Mouse (Mus musculus): ENCODE measurements around the gene Tmem204. TPM values are rescaled to one million over a fixed set of nuclear protein-coding genes. Genes with fewer than 3 reads are reported as not detected.
A peak's percentile ranks its signal among the peaks of the same experiment; 100 is the strongest.

Tmem204 gene
- total and polyA plus RNA-seq, 2 experiments from 2014 or later: 10.3 to 11.9 TPM

- H3K4me2 ChIP-seq (ENCODE audit: low read depth): no peak overlapping the region
- 28% methylated on average over 4 of the region's 4 CpGs for WGBS
- H3K36me3 ChIP-seq (ENCODE audit: insufficient read depth): no peaks in the 10 kb centered on the region
- H3K9me3 ChIP-seq (ENCODE audit: low read length): no peaks in the 10 kb centered on the region
- TF ChIP-seq CTCF (IDR thresholded peaks at IDR 0.05; ENCODE audit: low read depth): peak; percentile 50
- DNase-seq (no peak), ATAC-seq (no peak)
- H3K9ac ChIP-seq: no peak overlapping the region
- no peak overlapping the region for H3K4me3 ChIP-seq (ENCODE audit: low read depth, low read length)
- H3K27ac ChIP-seq (ENCODE audit: low read depth, low read length): no peak overlapping the region
- H3K4me1 ChIP-seq (ENCODE audit: insufficient read depth): peaks cover 10% of the 10 kb centered on the region; the same call in 1 of the 2 replicates
- H3K27me3 ChIP-seq (ENCODE audit: insufficient read depth, low read length): no peaks in the 10 kb centered on the region
These were observed 33.9 kb upstream of the Tmem204 start for GRCm38 (mm10) chr17:25117263-25117662.

- 4% methylated on average over 40 of the region's 40 CpGs for WGBS
- Histone ChIP-seq H3K4me1 (ENCODE audit: insufficient read depth) (peaks cover 10% of the 10 kb centered on the region; the same call in 1 of the 2 replicates), H3K9ac (peak within 1 kb of the TSS; percentile 62), H3K4me3 (ENCODE audit: low read depth, low read length) (peak within 1 kb of the TSS; percentile 71), H3K36me3 (ENCODE audit: insufficient read depth) (peaks cover 3% of the 10 kb centered on the region), H3K27me3 (ENCODE audit: insufficient read depth, low read length) (no peaks in the 10 kb centered on the region), H3K4me2 (ENCODE audit: low read depth) (peak within 1 kb of the TSS; percentile 96), H3K9me3 (ENCODE audit: low read length) (no peaks in the 10 kb centered on the region), H3K27ac (ENCODE audit: low read depth, low read length) (peak within 1 kb of the TSS; percentile 84)
- peak; percentile 96 for DNase-seq
- TF ChIP-seq CTCF (IDR thresholded peaks at IDR 0.05; ENCODE audit: low read depth): 0 out of 2 replicates have a peak, but pooled peaks have one; percentile 3
- peak; percentile 87 for ATAC-seq
These were observed 32.5 kb upstream of the Tmem204 start, which contains the start of gene Telo2 for GRCm38 (mm10) chr17:25115664-25116432. Gene Telo2, minus strand, starts transcription at chr17:25115967.

- peak overlapping the region; percentile 84 for H3K27ac ChIP-seq (ENCODE audit: low read depth, low read length)
- no peak for TF ChIP-seq CTCF (IDR thresholded peaks at IDR 0.05; ENCODE audit: low read depth)
- peaks cover 10% of the 10 kb centered on the region; the same call in 1 of the 2 replicates for H3K4me1 ChIP-seq (ENCODE audit: insufficient read depth)
- no peaks in the 10 kb centered on the region for H3K27me3 ChIP-seq (ENCODE audit: insufficient read depth, low read length)
- no peaks in the 10 kb centered on the region for H3K9me3 ChIP-seq (ENCODE audit: low read length)
- peak overlapping the region; percentile 62 for H3K9ac ChIP-seq
- peak overlapping the region; percentile 96 for H3K4me2 ChIP-seq (ENCODE audit: low read depth)
- ATAC-seq (peak; percentile 32), DNase-seq (peak; percentile 72)
- peak overlapping the region; percentile 71 for H3K4me3 ChIP-seq (ENCODE audit: low read depth, low read length)
- WGBS: 12% methylated on average over 23 of the region's 23 CpGs
- peaks cover 10% of the 10 kb centered on the region for H3K36me3 ChIP-seq (ENCODE audit: insufficient read depth)
These were observed 31.7 kb upstream of the Tmem204 start for GRCm38 (mm10) chr17:25114908-25115645.

- Histone ChIP-seq H3K4me1 (ENCODE audit: insufficient read depth) (peaks cover 10% of the 10 kb centered on the region; the same call in 1 of the 2 replicates), H3K36me3 (ENCODE audit: insufficient read depth) (peaks cover 29% of the 10 kb centered on the region), H3K27ac (ENCODE audit: low read depth, low read length) (peak overlapping the region; percentile 72), H3K9me3 (ENCODE audit: low read length) (no peaks in the 10 kb centered on the region), H3K4me2 (ENCODE audit: low read depth) (peak overlapping the region; percentile 17; the same call in 1 of the 2 replicates), H3K27me3 (ENCODE audit: insufficient read depth, low read length) (no peaks in the 10 kb centered on the region), H3K4me3 (ENCODE audit: low read depth, low read length) (no peak overlapping the region), H3K9ac (no peak overlapping the region)
- ATAC-seq (no peak), DNase-seq (no peak)
- WGBS: 79% methylated on average over 3 of the region's 3 CpGs
- no peak for TF ChIP-seq CTCF (IDR thresholded peaks at IDR 0.05; ENCODE audit: low read depth)
These were observed 29.0 kb upstream of the Tmem204 start for GRCm38 (mm10) chr17:25112423-25112810.

GRCm38 (mm10) chr17:25111739-25112422, 28.5 kb upstream of the Tmem204 start:
- DNase-seq (peak; percentile 79), ATAC-seq (peak; percentile 75)
- peak overlapping the region; percentile 17; the same call in 1 of the 2 replicates for H3K4me2 ChIP-seq (ENCODE audit: low read depth)

GRCm38 (mm10) chr17:25111220-25111619, 27.8 kb upstream of the Tmem204 start:
- Histone ChIP-seq H3K36me3 (ENCODE audit: insufficient read depth) (peaks cover 40% of the 10 kb centered on the region), H3K4me1 (ENCODE audit: insufficient read depth) (peaks cover 8% of the 10 kb centered on the region; the same call in 1 of the 2 replicates), H3K4me3 (ENCODE audit: low read depth, low read length) (no peak overlapping the region), H3K27ac (ENCODE audit: low read depth, low read length) (no peak overlapping the region), H3K9ac (no peak overlapping the region), H3K9me3 (ENCODE audit: low read length) (no peaks in the 10 kb centered on the region), H3K4me2 (ENCODE audit: low read depth) (no peak overlapping the region), H3K27me3 (ENCODE audit: insufficient read depth, low read length) (no peaks in the 10 kb centered on the region)
- DNase-seq (no peak), ATAC-seq (no peak)
- TF ChIP-seq CTCF (IDR thresholded peaks at IDR 0.05; ENCODE audit: low read depth): no peak
- 86% methylated on average over 5 of the region's 5 CpGs for WGBS

More at GRCm38 (mm10) chr17:25111739-25112422, 28.5 kb upstream of the Tmem204 start:
- Histone ChIP-seq H3K9me3 (ENCODE audit: low read length) (no peaks in the 10 kb centered on the region), H3K4me3 (ENCODE audit: low read depth, low read length) (no peak overlapping the region), H3K27ac (ENCODE audit: low read depth, low read length) (peak overlapping the region; percentile 72), H3K9ac (no peak overlapping the region), H3K4me1 (ENCODE audit: insufficient read depth) (peaks cover 10% of the 10 kb centered on the region; the same call in 1 of the 2 replicates), H3K27me3 (ENCODE audit: insufficient read depth, low read length) (no peaks in the 10 kb centered on the region), H3K36me3 (ENCODE audit: insufficient read depth) (peaks cover 35% of the 10 kb centered on the region)
- 68% methylated on average over 8 of the region's 8 CpGs for WGBS
- TF ChIP-seq CTCF (IDR thresholded peaks at IDR 0.05; ENCODE audit: low read depth): no peak

Measured in forebrain, postnatal 0 days (tissue).